Mouse (Mus musculus) ES-E14 (cell line): Measurements from ENCODE around the gene Atp6v1c2. TPM values are rescaled to one million over a fixed set of nuclear protein-coding genes. Genes with fewer than 3 reads are reported as not detected.

Experiments used
- DNase-seq: peaks from one replicate; pipeline ENCODE4 v3.0.0-alpha.2; 2013; ENCODE audit warnings: low read depth, low spot score
- H3K27ac ChIP-seq: 2 replicates; pipeline ENCODE4 v1.5.1; 2012; ENCODE audit warnings: low read depth, mild to moderate bottlenecking, low read length, moderate library complexity, mixed read lengths; ENCODE audit not compliant: poor library complexity, insufficient read depth, severe bottlenecking
- H3K36me3 ChIP-seq: 2 replicates; pipeline ENCODE4 v1.6.1; 2012; ENCODE audit warnings: mild to moderate bottlenecking, low read length, moderate library complexity, mixed read lengths; ENCODE audit not compliant: control insufficient read depth, poor library complexity, insufficient read depth, severe bottlenecking
- H3K4me1 ChIP-seq, 2 experiments: fragments of 150-350 bp in 1 of 2; sonication (generic) in 1 of 2; 2 replicates each; pipeline ENCODE4 v1.6.1; 2012; ENCODE audit warnings: low read length in 2 of 2, mild to moderate bottlenecking in 1 of 2, mixed read lengths in 1 of 2; ENCODE audit not compliant: control insufficient read depth in 2 of 2, insufficient read depth in 2 of 2, poor library complexity in 1 of 2
- H3K4me3 ChIP-seq, 2 experiments: fragments of 150-350 bp in 1 of 2; sonication (generic) in 1 of 2; 2 replicates each; pipeline ENCODE4 v1.5.1; 2012; ENCODE audit warnings: low read length in 2 of 2, low read depth in 1 of 2, mild to moderate bottlenecking in 1 of 2, mixed read lengths in 1 of 2; ENCODE audit not compliant: insufficient read depth in 1 of 2, poor library complexity in 1 of 2, severe bottlenecking in 1 of 2
- H3K9ac ChIP-seq: 2 replicates; pipeline ENCODE4 v1.6.1; 2012; ENCODE audit warnings: low read depth, mild to moderate bottlenecking, low read length, mixed read lengths; ENCODE audit not compliant: poor library complexity, insufficient read depth, severe bottlenecking
- H3K9me3 ChIP-seq: fragments of 150-350 bp; sonication (generic); 2 replicates; pipeline ENCODE4 v1.6.1; 2012; ENCODE audit warnings: low read depth, mild to moderate bottlenecking, low read length; ENCODE audit not compliant: control insufficient read depth, insufficient read depth
- CHD2 ChIP-seq: IDR thresholded peaks from 2 replicates; pipeline ENCODE4 v1.6.1; 2014; ENCODE audit warnings: mild to moderate bottlenecking, low read depth, low read length, inconsistent platforms
- HCFC1 ChIP-seq: IDR thresholded peaks from 2 replicates; pipeline ENCODE4 v1.6.1; 2012; ENCODE audit warnings: low read length, inconsistent platforms, borderline replicate concordance; ENCODE audit not compliant: insufficient read depth
- MAFK ChIP-seq: IDR thresholded peaks from 2 replicates; pipeline ENCODE4 v1.6.1; 2014; ENCODE audit warnings: mild to moderate bottlenecking, low read depth, low read length, inconsistent platforms; ENCODE audit not compliant: insufficient read depth
- ZC3H11A ChIP-seq: IDR thresholded peaks from 2 replicates; pipeline ENCODE4 v1.6.1; 2012; ENCODE audit warnings: low read depth, mild to moderate bottlenecking, inconsistent platforms, low read length, borderline replicate concordance
- ZNF384 ChIP-seq: IDR thresholded peaks from 2 replicates; pipeline ENCODE4 v1.6.1; 2012; ENCODE audit warnings: low read depth, low read length, inconsistent platforms
- in situ Hi-C, 2 experiments: fragments of 600-800 bp; cut with MboI; formaldehyde crosslinking; loops; one replicate each; pipeline ENCODE4 v1.15.1; 2025; ENCODE audit warnings: low sequenced_read_pairs in 2 of 2, inconsistent platforms in 1 of 2; ENCODE audit not compliant: unreplicated experiment in 2 of 2
- total RNA-seq: library from RNA; depleted of rRNA; stranded (reverse); fragments of 300-350 nt; gene quantifications from 2 replicates; pipeline ENCODE4 v1.2.3, GENCODE M21; 2012

Gene Atp6v1c2
- total RNA-seq, 1 experiment, result 0.36 TPM

- in situ Hi-C loops, result no loop called here
- H3K4me3 ChIP-seq, result no peak overlapping the region
- no peak overlapping the region for H3K27ac ChIP-seq
- no peak overlapping the region for H3K9ac ChIP-seq
- no peaks in the 10 kb centered on the region for H3K4me1 ChIP-seq
- H3K9me3 ChIP-seq, result no peaks in the 10 kb centered on the region
- TF ChIP-seq MAFK (no peak), CHD2 (no peak), ZNF384 (no peak), ZC3H11A (no peak), HCFC1 (no peak)
- no peaks in the 10 kb centered on the region for H3K36me3 ChIP-seq
- DNase-seq, result no peak
Measured at GRCm38 (mm10) chr12:17305445-17305844, 23.7 kb downstream of the Atp6v1c2 start.

DNA sequence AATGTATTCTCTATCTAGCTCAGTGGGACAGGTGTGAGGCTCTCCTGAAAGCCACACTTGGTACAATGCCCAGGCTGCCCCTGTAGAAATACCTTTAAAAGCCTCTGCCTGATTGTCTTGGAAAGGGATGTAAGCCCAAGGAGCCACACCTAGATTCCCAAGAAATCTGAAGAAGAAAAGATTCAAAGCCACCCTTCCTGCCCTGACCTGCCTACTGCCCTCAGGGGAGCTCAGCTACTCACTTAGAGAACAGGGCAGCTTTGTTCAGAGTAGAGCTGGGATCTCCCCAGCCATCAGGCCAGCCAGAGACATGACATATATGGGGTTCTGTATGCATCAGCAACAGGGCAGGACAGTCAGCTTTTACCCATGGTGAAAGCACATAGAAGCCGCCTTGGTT is 29.3 kb downstream of the Atp6v1c2 start:
- in situ Hi-C loops, result no loop called here
- peak; percentile 12 for DNase-seq
- peaks cover 0 to 3% of the 10 kb centered on the region in 2 experiments; a peak in 1 of 4 replicates for H3K4me1 ChIP-seq

GRCm38 (mm10) chr12:17296899-17297298 is 32.3 kb downstream of the Atp6v1c2 start:
- H3K27ac ChIP-seq, result no peak overlapping the region
- no peak overlapping the region for H3K4me3 ChIP-seq
- H3K4me1 ChIP-seq, result peaks cover 0 to 3% of the 10 kb centered on the region in 2 experiments; a peak in 1 of 4 replicates
- in situ Hi-C loops, result no loop called here
- no peak for TF ChIP-seq ZNF384
- H3K36me3 ChIP-seq, result no peaks in the 10 kb centered on the region
- DNase-seq, result no peak
- no peak overlapping the region for H3K9ac ChIP-seq
- no peaks in the 10 kb centered on the region for H3K9me3 ChIP-seq

More for the DNA sequence above, 29.3 kb downstream of the Atp6v1c2 start:
- TF ChIP-seq ZC3H11A (no peak), ZNF384 (no peak), MAFK (no peak), HCFC1 (no peak), CHD2 (no peak)
- H3K9me3 ChIP-seq, result no peaks in the 10 kb centered on the region
- no peak overlapping the region for H3K27ac ChIP-seq
- no peak overlapping the region for H3K9ac ChIP-seq
- H3K36me3 ChIP-seq, result no peaks in the 10 kb centered on the region
- no peak overlapping the region for H3K4me3 ChIP-seq

- DNase-seq, result no peak
- H3K36me3 ChIP-seq, result no peaks in the 10 kb centered on the region
- H3K4me1 ChIP-seq, result no peaks in the 10 kb centered on the region
- no peak overlapping the region for H3K27ac ChIP-seq
- H3K4me3 ChIP-seq, result no peak overlapping the region
- in situ Hi-C loops, result no loop called here
- no peaks in the 10 kb centered on the region for H3K9me3 ChIP-seq
- TF ChIP-seq CHD2 (no peak), HCFC1 (no peak), MAFK (no peak), ZC3H11A (no peak), ZNF384 (no peak)
- H3K9ac ChIP-seq, result no peak overlapping the region
Measured at GRCm38 (mm10) chr12:17290569-17290968, 38.6 kb downstream of the Atp6v1c2 start.

- no peak for DNase-seq
- no peak overlapping the region for H3K27ac ChIP-seq
- no peak overlapping the region for H3K9ac ChIP-seq
- no peak overlapping the region for H3K4me3 ChIP-seq
- H3K36me3 ChIP-seq, result peaks cover 2% of the 10 kb centered on the region
- H3K4me1 ChIP-seq, result no peaks in the 10 kb centered on the region
- H3K9me3 ChIP-seq, result no peaks in the 10 kb centered on the region
- in situ Hi-C loops, result no loop called here
- no peak for TF ChIP-seq HCFC1
- TF ChIP-seq ZC3H11A, result no peak
- TF ChIP-seq CHD2, result no peak
- TF ChIP-seq MAFK, result no peak
- no peak for TF ChIP-seq ZNF384
Measured at GRCm38 (mm10) chr12:17289913-17290312, 39.2 kb downstream of the Atp6v1c2 start.
